Mouse (Mus musculus) hindlimb bud, embryonic 11.5 days (tissue): ENCODE data around the gene Chka.

ENCODE experiments used
- DNase-seq: peaks from one replicate; pipeline ENCODE4 v3.0.0-alpha.2; 2012; ENCODE audit warnings: low read depth, low spot score; ENCODE audit errors: extremely low spot score

The Chka gene

GRCm38 (mm10) chr19:3845803-3846406 lies 5.7 kb upstream of the Chka start:
- DNase-seq = no peak

- DNase-seq = no peak
Observed at GRCm38 (mm10) chr19:3846676-3847604, 4.6 kb upstream of the Chka start.

- DNase-seq = no peak
Observed at GRCm38 (mm10) chr19:3847711-3848110, 3.9 kb upstream of the Chka start.

GRCm38 (mm10) chr19:3848207-3848808 lies 3.3 kb upstream of the Chka start:
- no peak for DNase-seq

GRCm38 (mm10) chr19:3849251-3849650 lies 2.3 kb upstream of the Chka start:
- no peak for DNase-seq

- DNase-seq = no peak
Observed at GRCm38 (mm10) chr19:3850076-3850475, 1.5 kb upstream of the Chka start.

- DNase-seq = no peak
Observed at GRCm38 (mm10) chr19:3850847-3851469, 615 bp upstream of the Chka start.

GRCm38 (mm10) chr19:3851979-3852681 lies 557 bp downstream of the Chka start:
- no peak for DNase-seq

- DNase-seq = no peak
Observed at GRCm38 (mm10) chr19:3853121-3853520, 1.5 kb downstream of the Chka start.

GRCm38 (mm10) chr19:3853891-3854290 lies 2.3 kb downstream of the Chka start:
- DNase-seq = no peak

- DNase-seq = no peak
Observed at GRCm38 (mm10) chr19:3855091-3855490, 3.5 kb downstream of the Chka start.

GRCm38 (mm10) chr19:3855601-3856000 lies 4.0 kb downstream of the Chka start:
- no peak for DNase-seq

GRCm38 (mm10) chr19:3857220-3857619 lies 5.6 kb downstream of the Chka start:
- DNase-seq = no peak

- no peak for DNase-seq
Observed at GRCm38 (mm10) chr19:3862713-3863112, 11.1 kb downstream of the Chka start.

- DNase-seq = no peak
Observed at GRCm38 (mm10) chr19:3864960-3865359, 13.4 kb downstream of the Chka start.

GRCm38 (mm10) chr19:3868290-3868689 lies 16.7 kb downstream of the Chka start:
- no peak for DNase-seq

- DNase-seq = no peak
Observed at GRCm38 (mm10) chr19:3871468-3871867, 19.9 kb downstream of the Chka start.

GRCm38 (mm10) chr19:3872373-3872772 lies 20.8 kb downstream of the Chka start:
- no peak for DNase-seq

GRCm38 (mm10) chr19:3875045-3875444 lies 23.5 kb downstream of the Chka start:
- no peak for DNase-seq

GRCm38 (mm10) chr19:3880054-3880848 lies 28.7 kb downstream of the Chka start:
- DNase-seq = no peak
